Mouse (Mus musculus) midbrain, embryonic 11.5 days (tissue): ENCODE results near the gene Gm49403. TPM values are rescaled to one million over a fixed set of nuclear protein-coding genes. Genes with fewer than 3 reads are reported as not detected.
A peak's percentile ranks its signal among the peaks of the same experiment; 100 is the strongest.

Experiments
- ATAC-seq: fragments of 200-750 bp; cut with Nextera tagmentation; 2 replicates; pipeline ENCODE4 v1.8.0; 2017; ENCODE audit warnings: moderate TSS enrichment, moderate library complexity; ENCODE audit not compliant: low FRiP score
- DNase-seq: peaks from one replicate; pipeline ENCODE4 v3.0.0; 2015; ENCODE audit warnings: low spot score; ENCODE audit errors: missing footprints
- H3K27ac ChIP-seq: fragments of 300-500 bp; sonication (generic); 2 replicates; pipeline ENCODE4 v1.5.1; 2014; ENCODE audit warnings: low read depth, low read length
- H3K27me3 ChIP-seq: fragments of 300-500 bp; sonication (generic); 2 replicates; pipeline ENCODE4 v1.6.1; 2014; ENCODE audit warnings: mild to moderate bottlenecking, low read length, moderate library complexity, mixed read lengths; ENCODE audit not compliant: control insufficient read depth, insufficient read depth
- H3K36me3 ChIP-seq: fragments of 300-500 bp; sonication (generic); 2 replicates; pipeline ENCODE4 v1.6.1; 2014; ENCODE audit warnings: mild to moderate bottlenecking, low read length, moderate library complexity, mixed read lengths; ENCODE audit not compliant: control insufficient read depth, insufficient read depth
- H3K4me1 ChIP-seq: fragments of 300-500 bp; sonication (generic); 2 replicates; pipeline ENCODE4 v1.6.1; 2014; ENCODE audit warnings: low read length; ENCODE audit not compliant: control insufficient read depth, insufficient read depth
- H3K4me2 ChIP-seq: fragments of 300-500 bp; sonication (generic); 2 replicates; pipeline ENCODE4 v1.6.1; 2014; ENCODE audit warnings: mild to moderate bottlenecking, moderate library complexity
- H3K4me3 ChIP-seq: fragments of 300-500 bp; sonication (generic); 2 replicates; pipeline ENCODE4 v1.5.1; 2014; ENCODE audit warnings: low read depth, low read length
- H3K9ac ChIP-seq: fragments of 300-500 bp; sonication (generic); 2 replicates; pipeline ENCODE4 v1.6.1; 2014; ENCODE audit warnings: low read length
- H3K9me3 ChIP-seq: fragments of 300-500 bp; sonication (generic); 2 replicates; pipeline ENCODE4 v1.6.1; 2016; ENCODE audit warnings: low read length; ENCODE audit not compliant: control insufficient read depth
- WGBS: fragments of 180-500 bp; shearing (Covaris S2); extraction: QIAGEN DNeasy Blood & Tissue Kit; methylation state at CpG from one replicate; pipeline ENCODE4 v1.1.7; 2014; 5-methylcytosine and 5-hydroxymethylcytosine counted together
- polyA plus RNA-seq: library from polyadenylated mRNA; unstranded; fragments of >200 nt; fragmentation: Nextera tagmentation; extraction: Ambion mirVana; gene quantifications from 2 replicates; pipeline ENCODE4 v1.2.1, GENCODE M21; 2014

Gm49403 gene
- polyA plus RNA-seq, 1 experiment from 2014 or later: not detected

DNA sequence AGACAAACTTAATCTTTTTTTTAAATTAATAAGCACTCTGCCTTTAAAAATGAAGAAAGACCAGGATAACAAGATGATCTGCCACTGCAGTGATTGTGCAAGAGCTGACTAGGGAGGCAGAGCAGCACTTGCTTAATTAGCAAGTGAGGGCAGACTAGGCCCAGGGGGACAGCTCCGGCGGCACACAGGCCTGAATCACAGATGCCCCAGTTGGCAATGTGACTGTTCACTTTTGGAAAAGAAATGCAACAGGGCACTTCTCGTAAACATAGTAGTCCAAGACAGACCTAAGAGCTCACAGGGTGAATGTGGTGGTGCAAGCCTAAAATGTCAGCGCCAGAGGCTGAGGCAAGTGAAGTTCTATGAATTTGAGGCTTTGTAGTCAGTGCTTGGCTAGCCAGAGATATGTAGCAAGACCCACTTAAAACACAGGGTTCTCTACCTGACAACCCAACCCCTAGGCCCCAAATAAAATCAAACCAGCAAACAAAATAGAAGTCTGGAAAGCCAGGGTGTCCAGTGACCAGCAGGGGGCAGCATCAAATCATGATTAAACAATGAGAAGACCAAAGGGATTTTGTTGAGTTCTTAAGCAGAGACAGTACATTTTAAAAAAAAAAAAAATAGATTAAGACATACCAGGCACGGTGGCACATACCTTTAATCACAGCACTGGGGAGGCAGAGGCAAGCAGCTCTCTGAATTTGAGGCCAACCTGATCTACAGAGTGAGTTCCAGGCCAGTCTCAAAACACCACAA lies 39.2 kb upstream of the Gm49403 start:
- peaks cover 14% of the 10 kb centered on the region for H3K4me1 ChIP-seq
- 71% methylated on average over 5 of the region's 5 CpGs for WGBS
- no peaks in the 10 kb centered on the region for H3K9me3 ChIP-seq
- no peak overlapping the region for H3K4me3 ChIP-seq
- H3K36me3 ChIP-seq: peaks cover 15% of the 10 kb centered on the region
- no peak overlapping the region for H3K4me2 ChIP-seq
- no peak overlapping the region for H3K9ac ChIP-seq
- peak; percentile 92 for DNase-seq
- H3K27ac ChIP-seq: no peak overlapping the region
- ATAC-seq: no peak
- no peaks in the 10 kb centered on the region for H3K27me3 ChIP-seq

DNA sequence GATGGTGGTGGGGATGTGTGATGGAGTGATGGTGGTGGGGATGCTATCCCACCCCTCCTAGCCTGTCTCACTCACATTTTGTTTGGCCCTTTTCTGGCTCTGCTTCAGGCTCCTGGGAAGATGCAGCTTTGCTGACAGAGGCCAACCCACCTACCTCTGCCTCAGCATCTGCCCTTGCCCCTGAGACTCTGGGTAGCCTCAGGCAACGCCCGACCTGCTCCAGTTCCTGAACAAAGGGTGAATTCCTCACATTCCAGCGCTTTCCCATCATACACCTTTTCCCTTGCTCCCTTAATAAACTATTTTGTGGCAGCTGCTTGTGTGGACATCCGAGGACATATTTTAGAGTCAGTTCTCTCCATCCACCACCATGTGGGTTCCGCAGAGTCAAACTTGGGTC lies 35.4 kb upstream of the Gm49403 start:
- DNase-seq (no peak), ATAC-seq (no peak)
- Histone ChIP-seq H3K27ac (no peak overlapping the region), H3K9ac (no peak overlapping the region), H3K4me3 (no peak overlapping the region), H3K36me3 (peaks cover 15% of the 10 kb centered on the region), H3K4me1 (no peaks in the 10 kb centered on the region), H3K4me2 (no peak overlapping the region), H3K27me3 (no peaks in the 10 kb centered on the region), H3K9me3 (no peaks in the 10 kb centered on the region)
- 83% methylated on average over 5 of the region's 5 CpGs for WGBS

DNA sequence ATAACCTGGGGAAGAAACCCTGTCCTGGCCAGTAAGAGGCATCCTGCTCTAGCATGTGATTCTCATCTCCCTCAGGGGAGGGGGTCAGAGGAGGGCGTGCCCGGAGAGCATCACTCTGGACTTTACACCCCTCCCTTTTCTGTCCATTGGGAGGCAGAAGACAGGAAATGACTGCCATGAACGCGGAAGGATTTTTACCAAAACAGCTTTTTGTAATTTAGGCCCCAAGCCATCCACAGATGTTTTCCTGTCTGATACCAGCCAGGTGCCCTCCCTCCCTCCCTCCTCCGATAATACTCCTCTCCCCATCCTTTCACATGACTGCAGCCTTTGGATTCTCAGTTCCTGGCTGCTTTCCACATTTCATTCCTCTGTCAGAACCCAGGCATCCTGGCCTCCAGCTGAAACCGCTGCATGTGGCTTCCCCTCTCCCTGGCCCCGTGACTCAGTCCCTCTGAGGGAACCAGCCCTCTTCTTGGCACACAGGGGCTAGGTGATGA lies 33.3 kb upstream of the Gm49403 start, which contains the start of gene Lrrn4cl:
Gene Lrrn4cl (plus strand): TSS at position 367 of the 500 bp plus-strand sequence.
- Histone ChIP-seq H3K4me1 (no peaks in the 10 kb centered on the region), H3K4me2 (no peak within 1 kb of the TSS), H3K36me3 (peaks cover 15% of the 10 kb centered on the region), H3K27me3 (no peaks in the 10 kb centered on the region), H3K4me3 (no peak within 1 kb of the TSS), H3K9me3 (no peaks in the 10 kb centered on the region), H3K27ac (no peak within 1 kb of the TSS), H3K9ac (no peak within 1 kb of the TSS)
- WGBS: 47% methylated on average over 7 of the region's 7 CpGs
- peak; percentile 48; the same call in 1 of the 2 replicates for ATAC-seq
- DNase-seq: no peak

DNA sequence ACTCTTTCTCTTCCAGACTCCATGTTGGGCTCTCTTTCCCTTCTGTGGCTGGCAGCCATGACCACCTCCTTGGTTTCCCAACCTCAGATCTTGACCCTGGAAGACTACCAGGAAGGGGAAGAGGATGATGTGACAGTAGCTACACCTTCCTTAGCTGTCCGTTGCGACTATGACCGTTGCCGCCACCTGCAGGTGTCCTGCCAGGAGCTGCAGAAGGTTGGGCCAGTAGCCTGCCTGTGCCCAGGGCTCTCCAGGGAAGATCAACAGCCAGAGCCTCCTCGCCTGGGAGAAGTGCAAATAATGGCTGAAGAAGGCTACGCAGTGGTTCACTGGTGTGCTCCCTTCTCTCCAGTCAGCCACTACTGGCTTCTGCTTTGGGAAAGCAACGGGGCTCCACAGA lies 32.1 kb upstream of the Gm49403 start:
- peaks cover 10% of the 10 kb centered on the region for H3K36me3 ChIP-seq
- WGBS: 59% methylated on average over 7 of the region's 7 CpGs
- DNase-seq (no peak), ATAC-seq (no peak)
- H3K9ac ChIP-seq: no peak overlapping the region
- H3K27me3 ChIP-seq: no peaks in the 10 kb centered on the region
- H3K27ac ChIP-seq: no peak overlapping the region
- H3K4me2 ChIP-seq: no peak overlapping the region
- H3K4me1 ChIP-seq: no peaks in the 10 kb centered on the region
- no peaks in the 10 kb centered on the region for H3K9me3 ChIP-seq
- no peak overlapping the region for H3K4me3 ChIP-seq

DNA sequence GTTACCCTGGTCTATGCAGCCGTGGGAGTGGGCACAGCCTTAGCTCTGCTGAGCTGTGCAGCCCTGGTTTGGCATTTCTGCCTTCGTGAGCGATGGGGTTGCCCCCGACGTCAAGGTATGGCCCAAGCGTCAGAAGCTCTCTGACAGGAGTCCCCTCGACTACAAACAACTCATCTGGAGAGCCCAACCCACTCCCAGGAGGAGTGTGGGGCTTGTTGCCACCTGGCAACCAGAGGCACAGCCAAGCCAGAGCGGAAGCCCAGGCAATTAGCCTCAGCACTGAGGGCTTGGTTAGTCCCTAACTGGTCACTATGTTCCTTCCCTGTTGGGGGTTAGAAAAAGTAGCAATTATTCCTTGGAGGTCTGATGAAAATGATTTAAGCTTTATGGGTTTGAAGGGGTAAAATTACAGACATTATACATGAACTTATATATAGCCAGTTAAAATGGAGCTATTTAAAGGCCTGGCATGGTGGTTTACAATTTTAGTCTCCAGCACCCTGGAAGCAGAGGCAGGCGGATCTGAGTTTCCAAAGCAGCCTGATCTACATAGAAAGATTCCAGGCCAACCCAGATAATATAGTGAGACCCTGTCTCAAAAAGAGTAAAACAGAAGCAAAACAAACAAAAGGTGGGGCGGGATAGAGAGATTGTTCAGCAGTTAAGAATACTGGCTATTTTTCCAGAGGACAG lies 31.3 kb upstream of the Gm49403 start:
- Histone ChIP-seq H3K9me3 (no peaks in the 10 kb centered on the region), H3K36me3 (peaks cover 6% of the 10 kb centered on the region), H3K27me3 (no peaks in the 10 kb centered on the region), H3K9ac (no peak overlapping the region), H3K4me1 (no peaks in the 10 kb centered on the region), H3K27ac (no peak overlapping the region), H3K4me3 (no peak overlapping the region), H3K4me2 (no peak overlapping the region)
- DNase-seq (no peak), ATAC-seq (no peak)
- 60% methylated on average over 10 of the region's 10 CpGs for WGBS

DNA sequence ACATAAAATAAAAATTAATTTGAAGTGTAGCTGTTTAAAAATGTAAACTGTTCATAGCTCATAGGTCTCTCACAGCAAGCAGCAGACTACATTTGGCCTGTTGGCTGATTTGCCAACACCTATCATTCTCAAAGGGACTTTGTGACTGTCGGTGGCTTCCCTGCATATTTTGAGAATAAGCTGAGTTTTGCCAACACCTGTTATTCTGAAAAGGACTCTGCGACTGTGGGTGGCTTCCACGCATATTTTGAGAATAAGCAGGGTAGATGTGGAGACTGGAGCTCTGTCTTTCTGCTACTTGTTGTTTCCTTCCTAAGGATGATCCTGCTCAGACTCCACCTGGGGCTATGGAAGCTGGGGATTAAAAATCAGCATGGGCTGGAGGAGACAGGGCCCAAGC lies 30.6 kb upstream of the Gm49403 start:
- Histone ChIP-seq H3K4me2 (no peak overlapping the region), H3K36me3 (peaks cover 3% of the 10 kb centered on the region), H3K9ac (no peak overlapping the region), H3K4me1 (no peaks in the 10 kb centered on the region), H3K27ac (no peak overlapping the region), H3K9me3 (no peaks in the 10 kb centered on the region), H3K27me3 (no peaks in the 10 kb centered on the region), H3K4me3 (no peak overlapping the region)
- ATAC-seq: no peak
- no peak for DNase-seq
- WGBS: 84% methylated on average over 3 of the region's 3 CpGs

DNA sequence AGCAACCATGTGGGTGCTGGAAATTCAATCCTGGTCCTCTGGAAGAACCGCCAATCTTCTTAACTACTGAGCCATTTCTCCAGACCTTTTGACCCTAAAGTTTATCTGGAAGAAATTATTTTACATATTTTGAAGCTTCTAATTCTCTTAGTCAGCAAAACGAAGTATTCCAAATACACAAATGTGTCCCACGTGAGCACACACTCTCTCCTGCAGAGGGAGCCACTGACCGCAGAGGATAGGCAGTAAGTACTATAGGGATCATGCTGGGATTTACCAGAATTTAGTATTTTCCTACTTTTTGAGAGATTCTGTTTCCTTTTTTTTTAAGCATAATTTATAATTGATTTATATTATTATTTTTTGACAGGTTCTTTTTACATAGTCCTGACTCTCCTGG lies 26.0 kb upstream of the Gm49403 start:
- Histone ChIP-seq H3K4me1 (no peaks in the 10 kb centered on the region), H3K36me3 (no peaks in the 10 kb centered on the region), H3K27me3 (no peaks in the 10 kb centered on the region), H3K27ac (no peak overlapping the region), H3K9me3 (no peaks in the 10 kb centered on the region), H3K4me3 (no peak overlapping the region), H3K4me2 (no peak overlapping the region), H3K9ac (no peak overlapping the region)
- ATAC-seq (no peak), DNase-seq (peak; percentile 88)
- WGBS: 47% methylated on average over 4 of the region's 4 CpGs

DNA sequence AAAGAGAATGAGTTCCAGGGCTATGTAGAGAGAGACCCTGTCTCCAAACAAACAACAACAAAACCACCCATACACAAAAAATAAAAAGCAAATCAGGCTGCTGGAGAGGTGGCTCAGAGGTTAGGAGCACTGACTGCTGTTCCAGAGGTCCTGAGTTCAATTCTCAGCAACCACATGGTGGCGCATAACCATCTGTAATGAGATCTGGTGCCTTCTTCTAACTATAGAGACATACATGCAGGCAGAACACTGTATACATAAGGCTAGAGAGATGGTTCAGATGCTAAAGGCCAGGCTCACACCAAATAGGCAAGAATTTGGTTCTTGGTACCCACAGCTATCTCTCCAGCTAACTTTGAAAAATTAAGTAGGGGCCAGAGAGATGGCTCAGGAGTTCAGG lies 24.7 kb upstream of the Gm49403 start:
- Histone ChIP-seq H3K4me2 (no peak overlapping the region), H3K27ac (no peak overlapping the region), H3K36me3 (no peaks in the 10 kb centered on the region), H3K4me1 (no peaks in the 10 kb centered on the region), H3K27me3 (no peaks in the 10 kb centered on the region), H3K9ac (no peak overlapping the region), H3K4me3 (no peak overlapping the region), H3K9me3 (no peaks in the 10 kb centered on the region)
- ATAC-seq (no peak), DNase-seq (no peak)
- 16% methylated on average over 1 of the region's 1 CpGs for WGBS

DNA sequence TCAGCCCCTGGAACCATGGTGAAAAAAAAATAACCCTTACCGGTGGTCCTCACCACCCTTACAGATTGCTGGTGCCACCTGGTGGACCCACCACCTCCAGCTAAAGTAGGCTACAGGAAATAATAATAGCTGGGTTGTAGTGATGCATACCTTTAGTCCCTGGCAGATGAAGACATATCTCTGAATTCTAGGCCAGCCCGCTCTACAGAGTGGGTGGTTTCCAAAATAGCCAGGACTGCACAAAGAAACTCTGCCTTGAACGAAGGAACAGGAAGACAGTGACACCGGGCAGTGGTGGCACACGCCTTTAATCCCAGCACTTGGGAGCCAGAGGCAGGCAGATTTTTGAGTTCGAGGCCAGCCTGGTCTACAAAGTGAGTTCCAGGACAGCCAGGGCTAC lies 19.5 kb upstream of the Gm49403 start:
- Histone ChIP-seq H3K9me3 (no peaks in the 10 kb centered on the region), H3K4me3 (no peak overlapping the region), H3K4me1 (no peaks in the 10 kb centered on the region), H3K9ac (no peak overlapping the region), H3K27me3 (no peaks in the 10 kb centered on the region), H3K36me3 (no peaks in the 10 kb centered on the region), H3K4me2 (no peak overlapping the region), H3K27ac (no peak overlapping the region)
- 83% methylated on average over 6 of the region's 6 CpGs for WGBS
- no peak for ATAC-seq
- no peak for DNase-seq
